Mouse (Mus musculus): ENCODE results near the gene Olfr101. TPM values are rescaled to one million over a fixed set of nuclear protein-coding genes. Genes with fewer than 3 reads are reported as not detected.
A peak's percentile ranks its signal among the peaks of the same experiment; 100 is the strongest.

The Olfr101 gene
- polyA plus RNA-seq, 1 experiment from 2014 or later = not detected

GRCm38 (mm10) chr17:37250544-37250943 lies 53.6 kb downstream of the Olfr101 start:
- Histone ChIP-seq H3K36me3 (ENCODE audit: control insufficient read depth, insufficient read depth, low read length) (no peaks in the 10 kb centered on the region), H3K4me2 (replicated peaks; ENCODE audit: low read depth) (no peak overlapping the region), H3K4me1 (replicated peaks; ENCODE audit: control insufficient read depth, insufficient read depth) (no peaks in the 10 kb centered on the region), H3K9me3 (ENCODE audit: control insufficient read depth, low read length) (no peaks in the 10 kb centered on the region), H3K27me3 (ENCODE audit: control insufficient read depth, insufficient read depth, low read length) (no peaks in the 10 kb centered on the region), H3K4me3 (ENCODE audit: low read depth, low read length) (no peak overlapping the region), H3K9ac (ENCODE audit: low read length) (no peak overlapping the region), H3K27ac (replicated peaks) (no peak overlapping the region)
- ATAC-seq (ENCODE audit: low FRiP score, low TSS enrichment) (no peak), DNase-seq (ENCODE audit: low spot score) (peak; percentile 69)
- no peak for TF ChIP-seq EP300 (optimal IDR thresholded peaks at IDR 0.05)
- TF ChIP-seq CTCF (IDR thresholded peaks at IDR 0.05; ENCODE audit: low read depth) = peak; percentile 77
- WGBS = 0% methylated on average over 1 of the region's 1 CpGs

DNA sequence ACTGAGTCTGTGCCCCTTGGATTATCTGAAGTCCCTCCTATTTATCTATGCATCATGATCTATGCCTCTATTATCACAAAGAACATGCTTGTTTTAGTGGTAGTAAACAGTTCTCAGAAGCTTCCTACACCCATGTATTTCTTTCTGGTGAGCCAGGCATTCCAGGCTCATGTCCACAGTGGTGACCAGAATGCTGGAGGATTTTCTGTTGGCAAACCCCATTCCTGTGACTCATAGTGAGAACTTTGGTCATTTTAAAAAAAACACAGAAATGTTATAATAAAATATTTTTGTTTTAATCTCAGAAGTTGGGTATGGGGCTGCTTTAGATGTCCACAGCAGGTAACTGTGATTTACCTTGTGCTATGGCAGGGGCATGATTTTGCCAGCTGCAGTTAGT lies 54.7 kb downstream of the Olfr101 start:
- ATAC-seq (ENCODE audit: low FRiP score, low TSS enrichment) (no peak), DNase-seq (ENCODE audit: low spot score) (no peak)
- Histone ChIP-seq H3K36me3 (ENCODE audit: control insufficient read depth, insufficient read depth, low read length) (no peaks in the 10 kb centered on the region), H3K27me3 (ENCODE audit: control insufficient read depth, insufficient read depth, low read length) (no peaks in the 10 kb centered on the region), H3K4me2 (replicated peaks; ENCODE audit: low read depth) (no peak overlapping the region), H3K27ac (replicated peaks) (no peak overlapping the region), H3K4me3 (ENCODE audit: low read depth, low read length) (no peak overlapping the region), H3K9me3 (ENCODE audit: control insufficient read depth, low read length) (no peaks in the 10 kb centered on the region), H3K4me1 (replicated peaks; ENCODE audit: control insufficient read depth, insufficient read depth) (no peaks in the 10 kb centered on the region), H3K9ac (ENCODE audit: low read length) (no peak overlapping the region)
- TF ChIP-seq EP300 (optimal IDR thresholded peaks at IDR 0.05) (no peak), CTCF (IDR thresholded peaks at IDR 0.05; ENCODE audit: low read depth) (no peak)

Other genes with a start within 250 kb of the Olfr101 start
- gene Olfr90, start 215.8 kb downstream of the Olfr101 start, polyA plus RNA-seq (2015; fragmentation: Nextera tagmentation; extraction: Ambion mirVana) = not detected in 2 replicates
- not detected in 2 replicates for gene Olfr91, start 206.0 kb downstream of the Olfr101 start, polyA plus RNA-seq (2015; fragmentation: Nextera tagmentation; extraction: Ambion mirVana)
- not detected in 2 replicates for gene Olfr92, start 184.2 kb downstream of the Olfr101 start, polyA plus RNA-seq (2015; fragmentation: Nextera tagmentation; extraction: Ambion mirVana)
- gene Olfr93, start 142.8 kb downstream of the Olfr101 start, polyA plus RNA-seq (2015; fragmentation: Nextera tagmentation; extraction: Ambion mirVana) = not detected in 2 replicates
- 0.15 and 0.27 TPM in 2 replicates for gene Ubd, start 110.4 kb downstream of the Olfr101 start, polyA plus RNA-seq (2015; fragmentation: Nextera tagmentation; extraction: Ambion mirVana)
- gene Olfr94, start 103.3 kb downstream of the Olfr101 start, polyA plus RNA-seq (2015; fragmentation: Nextera tagmentation; extraction: Ambion mirVana) = 0.16 and 0.19 TPM in 2 replicates
- gene Olfr95, start 91.2 kb downstream of the Olfr101 start, polyA plus RNA-seq (2015; fragmentation: Nextera tagmentation; extraction: Ambion mirVana) = not detected in 2 replicates
- not detected in 2 replicates for gene Olfr96, start 84.2 kb downstream of the Olfr101 start, polyA plus RNA-seq (2015; fragmentation: Nextera tagmentation; extraction: Ambion mirVana)
- not detected in 2 replicates for gene Olfr97, start 67.0 kb downstream of the Olfr101 start, polyA plus RNA-seq (2015; fragmentation: Nextera tagmentation; extraction: Ambion mirVana)
- gene Olfr98, start 40.6 kb downstream of the Olfr101 start, polyA plus RNA-seq (2015; fragmentation: Nextera tagmentation; extraction: Ambion mirVana) = not detected in 2 replicates
- gene H2-M3, start 34.1 kb downstream of the Olfr101 start, polyA plus RNA-seq (2015; fragmentation: Nextera tagmentation; extraction: Ambion mirVana) = 4.2 and 4.3 TPM in 2 replicates
- not detected in 2 replicates for gene Olfr99, start 20.9 kb downstream of the Olfr101 start, polyA plus RNA-seq (2015; fragmentation: Nextera tagmentation; extraction: Ambion mirVana)
- gene Olfr102, start 12.7 kb upstream of the Olfr101 start, polyA plus RNA-seq (2015; fragmentation: Nextera tagmentation; extraction: Ambion mirVana) = not detected in 2 replicates
- not detected in 2 replicates for gene Olfr103, start 35.4 kb upstream of the Olfr101 start, polyA plus RNA-seq (2015; fragmentation: Nextera tagmentation; extraction: Ambion mirVana)
- not detected in 2 replicates for gene Olfr104-ps, start 55.3 kb upstream of the Olfr101 start, polyA plus RNA-seq (2015; fragmentation: Nextera tagmentation; extraction: Ambion mirVana)
- gene Olfr105-ps, start 74.7 kb upstream of the Olfr101 start, polyA plus RNA-seq (2015; fragmentation: Nextera tagmentation; extraction: Ambion mirVana) = not detected in 2 replicates
- gene Olfr106-ps, start 86.1 kb upstream of the Olfr101 start, polyA plus RNA-seq (2015; fragmentation: Nextera tagmentation; extraction: Ambion mirVana) = not detected in 2 replicates
- gene Olfr107, start 94.9 kb upstream of the Olfr101 start, polyA plus RNA-seq (2015; fragmentation: Nextera tagmentation; extraction: Ambion mirVana) = not detected in 2 replicates
- gene Olfr108, start 141.2 kb upstream of the Olfr101 start, polyA plus RNA-seq (2015; fragmentation: Nextera tagmentation; extraction: Ambion mirVana) = not detected in 2 replicates
- 0.02 TPM in 1 of 2 replicates, not detected in the other for gene Olfr109, start 154.6 kb upstream of the Olfr101 start, polyA plus RNA-seq (2015; fragmentation: Nextera tagmentation; extraction: Ambion mirVana)
- not detected in 2 replicates for gene H2-M2, start 179.2 kb upstream of the Olfr101 start, polyA plus RNA-seq (2015; fragmentation: Nextera tagmentation; extraction: Ambion mirVana)
- gene Olfr110, start 188.2 kb upstream of the Olfr101 start, polyA plus RNA-seq (2015; fragmentation: Nextera tagmentation; extraction: Ambion mirVana) = not detected in 2 replicates
- not detected in 2 replicates for gene Olfr111, start 203.7 kb upstream of the Olfr101 start, polyA plus RNA-seq (2015; fragmentation: Nextera tagmentation; extraction: Ambion mirVana)

Measured in stomach, postnatal 0 days (tissue).